Mouse (Mus musculus) liver, embryonic 12.5 days (tissue): ENCODE measurements around the gene Cbx6. TPM values are rescaled to one million over a fixed set of nuclear protein-coding genes. Genes with fewer than 3 reads are reported as not detected.

Source experiments
- ATAC-seq: fragments of 200-750 bp; cut with Nextera tagmentation; 2 replicates; pipeline ENCODE4 v1.8.0; 2017; ENCODE audit warnings: moderate number of reproducible peaks, mild to moderate bottlenecking, moderate library complexity
- H3K27ac ChIP-seq: fragments of 300-500 bp; sonication (generic); 2 replicates; pipeline ENCODE4 v1.5.1; 2016; ENCODE audit warnings: mild to moderate bottlenecking
- H3K27me3 ChIP-seq: fragments of 300-500 bp; sonication (generic); replicated peaks from 2 replicates; pipeline ENCODE4 v1.6.1; 2016; ENCODE audit warnings: mild to moderate bottlenecking, moderate library complexity
- H3K36me3 ChIP-seq: fragments of 300-500 bp; sonication (generic); 2 replicates; pipeline ENCODE4 v1.6.1; 2016; ENCODE audit warnings: mild to moderate bottlenecking, moderate library complexity
- H3K4me1 ChIP-seq: fragments of 300-500 bp; sonication (generic); 2 replicates; pipeline ENCODE4 v1.6.1; 2016
- H3K4me2 ChIP-seq: fragments of 300-500 bp; sonication (generic); 2 replicates; pipeline ENCODE4 v1.6.1; 2016; ENCODE audit warnings: mild to moderate bottlenecking, moderate library complexity
- H3K4me3 ChIP-seq: fragments of 300-500 bp; sonication (generic); 2 replicates; pipeline ENCODE4 v1.5.1; 2016; ENCODE audit warnings: mild to moderate bottlenecking, moderate library complexity
- H3K9ac ChIP-seq: fragments of 300-500 bp; sonication (generic); 2 replicates; pipeline ENCODE4 v1.6.1; 2016; ENCODE audit warnings: mild to moderate bottlenecking, moderate library complexity
- H3K9me3 ChIP-seq: fragments of 300-500 bp; sonication (generic); replicated peaks from 2 replicates; pipeline ENCODE4 v1.6.1; 2016; ENCODE audit warnings: mild to moderate bottlenecking, moderate library complexity
- WGBS: fragments of 180-500 bp; shearing (Covaris S2); methylation state at CpG from one replicate; pipeline ENCODE4 v1.1.7; 2016; ENCODE audit not compliant: insufficient replicate concordance; 5-methylcytosine and 5-hydroxymethylcytosine counted together
- polyA plus RNA-seq: library from polyadenylated mRNA; unstranded; fragments of >200 nt; fragmentation: Nextera tagmentation; extraction: Ambion mirVana; gene quantifications from 2 replicates; pipeline ENCODE4 v1.2.1, GENCODE M21; 2016

The Cbx6 gene
- polyA plus RNA-seq, 1 experiment from 2014 or later = 11.2 TPM

DNA sequence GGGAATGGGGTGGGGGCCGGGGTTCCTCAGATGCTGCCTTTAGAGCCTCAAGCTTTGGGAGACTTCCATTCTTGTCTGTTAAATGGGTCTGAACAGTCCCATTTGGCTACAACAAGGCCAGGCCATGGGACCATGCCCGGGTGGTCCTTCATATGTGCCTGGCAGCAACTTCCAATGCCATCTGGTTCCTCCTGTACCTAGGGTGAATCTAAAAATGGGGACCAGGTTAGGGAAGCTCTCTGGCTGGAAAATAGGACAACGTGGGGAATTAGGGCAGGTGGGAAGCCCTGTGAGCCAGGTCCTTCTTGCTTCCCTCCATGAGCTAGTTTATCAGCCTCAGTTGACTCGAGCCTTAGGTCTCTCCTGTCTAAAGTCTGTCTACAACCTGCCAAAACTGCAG lies 23.5 kb downstream of the Cbx6 start:
- no peak for ATAC-seq
- H3K4me1 ChIP-seq = no peaks in the 10 kb centered on the region
- no peak overlapping the region for H3K4me3 ChIP-seq
- whole genome bisulfite sequencing = 45% methylated on average over 4 of the region's 4 CpGs
- no peaks in the 10 kb centered on the region for H3K36me3 ChIP-seq
- H3K27ac ChIP-seq = no peak overlapping the region
- H3K9ac ChIP-seq = no peak overlapping the region
- no peaks in the 10 kb centered on the region for H3K9me3 ChIP-seq
- H3K27me3 ChIP-seq = peaks cover 86% of the 10 kb centered on the region
- no peak overlapping the region for H3K4me2 ChIP-seq

DNA sequence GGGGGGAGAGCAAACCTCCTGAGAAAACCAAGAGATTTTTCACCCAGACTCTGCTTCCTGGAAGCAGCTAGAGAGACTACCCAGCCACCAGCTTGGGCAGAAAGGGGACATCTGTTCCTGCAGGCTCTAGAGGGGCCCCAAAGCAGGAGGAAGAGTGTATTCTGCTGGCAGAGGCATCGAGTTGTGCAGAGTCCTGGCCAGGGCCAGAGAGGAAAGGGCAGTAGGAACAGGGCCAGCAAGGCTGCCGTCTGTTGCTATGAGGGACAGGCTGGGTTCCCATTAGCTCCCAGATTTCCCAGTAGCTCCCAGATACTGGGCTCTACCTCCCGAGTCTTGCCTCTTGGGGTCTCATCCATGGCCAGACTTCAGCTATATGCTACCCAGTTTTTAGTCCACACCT lies 24.4 kb downstream of the Cbx6 start:
- Histone ChIP-seq H3K4me2 (no peak overlapping the region), H3K27ac (no peak overlapping the region), H3K4me3 (no peak overlapping the region), H3K4me1 (0 out of 2 replicates have a peak, but pooled peaks cover under 1% of the 10 kb centered on the region), H3K9ac (no peak overlapping the region), H3K9me3 (no peaks in the 10 kb centered on the region), H3K36me3 (no peaks in the 10 kb centered on the region), H3K27me3 (peaks cover 88% of the 10 kb centered on the region)
- WGBS = 27% methylated on average over 3 of the region's 3 CpGs
- ATAC-seq = no peak

DNA sequence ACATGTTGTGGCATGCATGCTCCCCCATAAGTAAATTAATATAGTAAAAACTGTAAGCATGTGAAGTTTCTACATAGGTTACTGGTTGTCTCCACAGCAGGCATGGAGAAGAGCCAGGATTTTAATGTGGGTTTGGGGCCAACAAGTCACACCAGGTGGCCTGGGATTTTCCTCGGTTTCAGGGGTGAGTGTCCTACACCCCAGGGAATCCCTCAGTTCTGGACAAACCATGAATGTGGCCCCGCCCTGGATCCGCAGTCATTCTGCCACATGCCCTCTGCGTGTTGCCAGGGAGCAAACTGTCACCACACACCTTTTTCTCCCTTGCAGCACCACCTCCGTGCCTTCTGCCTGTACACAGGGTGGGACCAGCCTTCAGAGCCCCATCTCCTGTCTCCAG lies 25.8 kb downstream of the Cbx6 start:
- Histone ChIP-seq H3K36me3 (no peaks in the 10 kb centered on the region), H3K4me2 (no peak overlapping the region), H3K4me1 (peaks cover 14% of the 10 kb centered on the region; the same call in 1 of the 2 replicates), H3K9ac (no peak overlapping the region), H3K4me3 (no peak overlapping the region), H3K27me3 (peaks cover 93% of the 10 kb centered on the region), H3K27ac (no peak overlapping the region), H3K9me3 (no peaks in the 10 kb centered on the region)
- 36% methylated on average over 5 of the region's 5 CpGs for WGBS
- ATAC-seq = no peak

DNA sequence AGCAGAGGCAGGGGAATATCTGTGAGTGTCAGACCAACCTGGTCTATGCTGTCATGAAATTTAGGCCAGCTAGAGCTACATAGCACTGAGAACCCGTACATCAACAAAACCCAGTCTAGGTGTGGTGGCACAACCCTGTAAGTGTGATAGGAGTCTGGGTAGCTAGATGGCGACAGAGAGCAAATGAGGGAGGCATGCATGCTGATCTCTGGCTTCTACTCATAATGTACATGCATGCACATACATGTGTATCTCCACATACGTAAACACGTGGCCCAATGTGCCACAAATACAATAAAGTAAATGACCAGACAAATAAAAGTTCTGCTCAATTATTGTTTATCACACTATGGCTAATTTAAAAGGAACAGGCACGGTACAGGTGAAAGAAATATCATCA lies 26.4 kb downstream of the Cbx6 start:
- H3K4me1 ChIP-seq = peaks cover 15% of the 10 kb centered on the region; the same call in 1 of the 2 replicates
- 23% methylated on average over 5 of the region's 5 CpGs for WGBS

DNA sequence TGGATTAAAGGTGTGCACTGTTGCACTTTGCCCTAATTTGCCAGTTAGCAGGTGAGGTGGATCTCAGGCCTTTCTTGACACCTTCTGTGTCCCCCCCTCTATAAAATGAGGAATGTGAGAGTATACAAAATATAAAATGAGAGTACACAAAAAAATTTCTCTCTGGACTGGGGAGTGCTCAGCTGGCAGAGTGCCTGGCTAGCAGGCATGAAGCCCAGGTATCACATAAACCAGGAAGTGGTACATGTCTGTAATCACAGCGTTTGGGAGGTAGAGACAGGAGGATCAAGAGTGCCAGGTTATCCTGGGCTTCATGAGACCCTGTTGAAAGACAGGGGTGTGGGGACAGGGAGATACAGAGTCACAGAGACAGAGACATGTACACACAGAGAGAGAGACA lies 27.4 kb downstream of the Cbx6 start:
- 19% methylated on average over 1 of the region's 1 CpGs for WGBS
- H3K4me3 ChIP-seq = no peak overlapping the region

More for the DNA sequence above, 26.4 kb downstream of the Cbx6 start:
- H3K4me2 ChIP-seq = no peak overlapping the region
- ATAC-seq = no peak
- no peak overlapping the region for H3K4me3 ChIP-seq
- H3K27ac ChIP-seq = no peak overlapping the region
- H3K9me3 ChIP-seq = no peaks in the 10 kb centered on the region
- peaks cover 93% of the 10 kb centered on the region for H3K27me3 ChIP-seq
- H3K9ac ChIP-seq = no peak overlapping the region
- H3K36me3 ChIP-seq = no peaks in the 10 kb centered on the region

DNA sequence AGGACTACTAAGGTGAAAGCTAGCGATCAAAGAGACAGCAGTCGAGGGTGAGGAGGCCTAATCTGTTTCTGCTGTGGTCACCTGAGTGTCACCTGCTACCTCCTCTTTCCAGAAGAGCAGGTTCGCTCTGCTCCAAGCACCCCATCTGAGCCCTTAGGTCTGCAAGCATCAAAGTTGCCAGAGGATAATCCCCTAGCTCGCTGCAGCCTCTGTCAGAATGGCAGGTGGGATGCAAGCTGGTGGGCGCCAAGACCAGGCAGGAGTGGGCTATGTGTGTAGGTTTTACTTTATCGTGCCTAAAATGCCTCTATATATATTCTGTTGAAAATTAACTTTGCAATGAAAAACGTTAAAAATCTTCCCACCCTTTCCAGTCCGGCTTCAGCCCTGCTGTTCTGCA lies 29.2 kb downstream of the Cbx6 start:
- peaks cover 15% of the 10 kb centered on the region; the same call in 1 of the 2 replicates for H3K4me1 ChIP-seq
- no peak overlapping the region for H3K27ac ChIP-seq
- H3K27me3 ChIP-seq = peaks cover 99% of the 10 kb centered on the region
- H3K4me3 ChIP-seq = peak overlapping the region; percentile 58; the same call in 1 of the 2 replicates
- 20% methylated on average over 8 of the region's 8 CpGs for WGBS
- H3K9ac ChIP-seq = no peak overlapping the region
- ATAC-seq = no peak
- no peaks in the 10 kb centered on the region for H3K9me3 ChIP-seq
- no peak overlapping the region; the same call in 1 of the 2 replicates for H3K4me2 ChIP-seq
- no peaks in the 10 kb centered on the region for H3K36me3 ChIP-seq

More for the DNA sequence above, 27.4 kb downstream of the Cbx6 start:
- ATAC-seq = no peak
- Histone ChIP-seq H3K4me1 (peaks cover 15% of the 10 kb centered on the region; the same call in 1 of the 2 replicates), H3K27me3 (peaks cover 99% of the 10 kb centered on the region), H3K36me3 (no peaks in the 10 kb centered on the region), H3K9ac (no peak overlapping the region), H3K9me3 (no peaks in the 10 kb centered on the region), H3K4me2 (no peak overlapping the region), H3K27ac (no peak overlapping the region)

DNA sequence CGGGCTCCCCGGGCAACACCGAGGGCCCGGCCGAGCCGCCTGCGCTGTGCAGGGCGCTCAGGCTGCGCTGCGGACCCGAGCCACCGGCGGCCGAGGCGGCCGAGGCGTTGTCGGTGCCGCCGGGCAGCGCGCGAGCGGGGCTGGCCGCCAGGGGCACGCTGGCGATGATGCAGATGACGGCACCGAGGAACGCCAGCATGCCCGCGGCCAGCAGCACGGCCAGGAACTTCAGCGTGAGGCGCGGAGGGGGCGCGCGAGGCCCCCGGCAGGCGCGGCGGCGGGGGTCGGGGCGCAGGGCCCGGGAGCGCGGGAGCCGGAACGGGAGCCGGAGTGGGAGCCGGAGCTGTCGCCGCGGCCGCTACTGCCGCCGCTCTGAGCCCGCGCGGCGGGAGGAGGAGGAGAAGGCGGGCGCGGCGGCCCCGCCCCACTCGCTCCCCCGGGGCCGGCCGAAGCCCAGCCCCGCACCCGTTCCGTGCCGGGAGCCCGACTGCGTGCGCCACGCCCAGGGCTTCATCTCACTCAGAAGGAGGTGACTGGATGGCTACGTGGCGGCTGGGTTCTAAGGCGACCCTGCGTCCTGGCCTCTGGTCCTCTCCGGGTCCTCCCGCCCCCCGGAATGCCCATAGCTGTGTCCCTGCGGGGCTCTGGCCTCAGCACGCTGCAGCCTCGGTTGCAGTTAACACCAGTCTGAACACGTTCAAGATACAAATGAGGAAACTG lies 30.0 kb downstream of the Cbx6 start, which contains the start of gene Nptxr:
Gene Nptxr (minus strand): TSS at position 415 of the 720 bp plus-strand sequence.
- Histone ChIP-seq H3K4me2 (peak within 1 kb of the TSS; percentile 74), H3K9ac (peak within 1 kb of the TSS; percentile 45; the same call in 1 of the 2 replicates), H3K4me3 (peak within 1 kb of the TSS; percentile 58), H3K27me3 (peaks cover 98% of the 10 kb centered on the region), H3K4me1 (peaks cover 15% of the 10 kb centered on the region; the same call in 1 of the 2 replicates), H3K27ac (no peak within 1 kb of the TSS), H3K9me3 (no peaks in the 10 kb centered on the region), H3K36me3 (no peaks in the 10 kb centered on the region)
- 2% methylated on average over 69 of the region's 91 CpGs for WGBS
- peak; percentile 15; the same call in 1 of the 2 replicates for ATAC-seq

DNA sequence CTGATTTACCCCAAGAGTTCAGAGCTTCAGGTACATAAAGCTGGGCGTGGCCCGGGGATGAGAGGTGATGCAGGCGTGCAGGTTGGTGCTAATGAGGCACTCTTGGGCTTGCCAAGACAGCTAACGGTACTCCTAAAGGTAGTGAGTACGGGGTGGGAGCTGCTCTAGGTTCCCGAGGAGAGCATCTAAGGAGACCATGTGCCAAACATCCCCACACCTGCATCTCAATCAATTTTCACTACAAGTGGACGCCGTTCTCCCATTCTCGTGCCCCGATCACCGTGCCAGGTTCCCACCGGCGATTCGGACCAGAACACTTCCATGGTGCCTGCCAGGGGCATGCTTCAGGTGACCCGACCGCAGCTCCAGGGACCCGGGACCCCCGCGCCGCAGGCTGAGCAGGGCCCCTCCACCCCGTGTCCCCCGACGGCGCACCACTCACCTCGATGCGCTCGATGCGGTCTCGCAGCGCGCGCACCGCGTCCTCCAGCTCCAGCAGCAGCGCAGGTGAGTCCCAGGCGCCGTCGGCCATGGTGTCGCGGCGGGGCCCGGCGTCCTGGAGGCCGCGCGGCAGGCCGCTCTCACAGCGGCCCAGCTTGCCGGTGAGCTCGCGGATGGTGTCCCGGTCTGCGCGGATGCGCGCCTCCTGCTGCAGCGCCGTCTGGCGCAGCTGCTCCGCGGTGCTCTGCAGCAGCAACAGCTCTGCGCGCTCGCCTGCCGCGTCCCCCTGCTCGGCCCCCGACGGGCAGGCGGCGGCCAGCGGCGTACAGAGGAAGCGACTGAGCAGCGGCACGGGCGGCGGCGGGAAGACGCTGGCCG lies 30.7 kb downstream of the Cbx6 start:
- peak overlapping the region; percentile 45; the same call in 1 of the 2 replicates for H3K9ac ChIP-seq

DNA sequence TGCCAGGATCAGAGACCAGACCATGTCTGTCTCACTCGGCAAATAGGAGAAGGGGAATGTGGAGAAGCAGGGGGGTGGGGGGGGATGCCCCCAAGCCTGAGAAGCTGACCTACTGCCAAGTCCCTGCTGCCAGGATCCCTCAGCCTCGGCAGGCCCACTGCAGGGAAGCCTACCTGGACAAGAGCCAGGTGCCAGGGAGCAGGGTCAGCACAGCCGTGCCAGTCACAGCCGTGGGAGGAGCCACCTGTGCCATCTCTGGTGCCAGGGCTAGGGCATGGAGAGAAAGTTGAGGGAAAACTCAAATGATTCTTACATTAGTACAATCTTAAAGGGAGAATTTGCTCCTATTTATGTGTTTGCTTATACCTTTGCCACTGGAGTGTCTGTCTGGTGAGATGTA lies 32.2 kb downstream of the Cbx6 start:
- Histone ChIP-seq H3K27me3 (peaks cover 90% of the 10 kb centered on the region), H3K27ac (no peak overlapping the region), H3K4me2 (no peak overlapping the region), H3K4me1 (peaks cover 15% of the 10 kb centered on the region; the same call in 1 of the 2 replicates), H3K4me3 (no peak overlapping the region), H3K36me3 (no peaks in the 10 kb centered on the region), H3K9ac (no peak overlapping the region), H3K9me3 (no peaks in the 10 kb centered on the region)
- WGBS = 47% methylated on average over 4 of the region's 4 CpGs
- ATAC-seq = no peak

More for the DNA sequence above, 30.7 kb downstream of the Cbx6 start:
- WGBS = 6% methylated on average over 81 of the region's 81 CpGs
- Histone ChIP-seq H3K36me3 (no peaks in the 10 kb centered on the region), H3K9me3 (no peaks in the 10 kb centered on the region), H3K4me2 (peak overlapping the region; percentile 74), H3K4me3 (peak overlapping the region; percentile 58), H3K27ac (no peak overlapping the region), H3K4me1 (peaks cover 15% of the 10 kb centered on the region; the same call in 1 of the 2 replicates), H3K27me3 (peaks cover 91% of the 10 kb centered on the region)
- no peak for ATAC-seq

DNA sequence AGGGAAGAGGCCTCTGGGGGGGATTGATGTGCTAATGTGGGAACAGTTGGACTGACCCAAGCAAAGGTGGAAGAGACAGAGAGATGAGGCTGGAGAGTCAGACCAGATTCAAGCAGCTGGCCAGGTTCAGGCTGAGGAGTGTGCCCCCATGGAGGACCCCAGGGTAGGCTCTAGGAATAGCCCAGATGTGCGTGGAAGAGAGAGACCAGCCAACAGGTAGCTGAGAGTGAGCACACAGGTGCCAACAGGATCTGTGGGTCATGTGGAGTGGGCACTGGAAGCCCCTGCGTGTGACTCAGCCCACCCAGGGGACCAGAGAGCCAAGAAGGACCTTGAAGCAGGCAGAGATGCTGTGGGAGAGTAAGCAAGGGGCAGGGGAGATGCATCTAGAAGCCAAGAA lies 32.8 kb downstream of the Cbx6 start:
- H3K9me3 ChIP-seq = no peaks in the 10 kb centered on the region
- no peaks in the 10 kb centered on the region for H3K36me3 ChIP-seq
- no peak overlapping the region for H3K4me3 ChIP-seq
- no peak for ATAC-seq
- 54% methylated on average over 2 of the region's 2 CpGs for WGBS
- no peak overlapping the region for H3K27ac ChIP-seq
- peaks cover 15% of the 10 kb centered on the region; the same call in 1 of the 2 replicates for H3K4me1 ChIP-seq
- H3K27me3 ChIP-seq = peaks cover 89% of the 10 kb centered on the region
- no peak overlapping the region for H3K9ac ChIP-seq
- H3K4me2 ChIP-seq = no peak overlapping the region

DNA sequence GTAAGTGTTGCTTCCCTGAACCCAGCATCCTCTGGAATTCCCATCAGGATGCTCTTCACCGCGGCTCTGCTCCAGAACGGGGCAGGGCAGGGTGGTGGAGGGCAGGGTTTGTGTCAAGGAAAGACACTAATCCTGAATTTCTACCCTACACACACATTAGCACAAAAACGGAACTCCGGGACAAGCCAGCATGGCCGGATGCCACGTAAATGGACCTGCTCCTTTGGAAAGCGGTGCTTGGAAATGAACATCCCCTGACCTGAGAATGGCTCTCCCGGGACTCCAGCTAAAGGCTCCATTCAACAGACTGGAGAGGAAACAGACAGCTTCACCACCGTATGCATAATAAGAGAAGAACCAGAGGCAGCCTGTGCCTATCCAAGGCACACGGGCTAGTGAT lies 33.8 kb downstream of the Cbx6 start:
- Histone ChIP-seq H3K4me3 (no peak overlapping the region), H3K9ac (no peak overlapping the region), H3K9me3 (no peaks in the 10 kb centered on the region), H3K27ac (no peak overlapping the region), H3K4me2 (no peak overlapping the region), H3K4me1 (peaks cover 15% of the 10 kb centered on the region; the same call in 1 of the 2 replicates), H3K27me3 (peaks cover 89% of the 10 kb centered on the region), H3K36me3 (no peaks in the 10 kb centered on the region)
- 51% methylated on average over 11 of the region's 11 CpGs for WGBS
- ATAC-seq = no peak

DNA sequence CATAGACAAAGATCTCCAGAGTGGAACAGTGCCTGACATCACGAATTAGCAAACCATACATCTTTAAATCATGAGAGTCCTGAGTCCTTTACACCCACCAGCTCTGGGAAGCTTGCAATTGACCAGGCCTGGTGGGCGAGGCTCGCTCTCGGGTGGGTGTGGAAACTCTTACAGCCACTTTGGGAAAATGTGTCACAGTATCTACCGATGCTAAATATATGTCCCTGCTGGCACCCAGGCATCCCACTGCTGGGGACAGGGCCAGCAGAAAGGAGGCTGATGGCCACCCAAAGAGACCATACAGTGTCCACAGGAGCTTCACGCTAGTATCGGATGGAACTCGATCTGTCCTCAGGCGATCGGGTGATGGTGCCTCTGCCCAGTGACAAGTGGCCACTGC lies 35.9 kb downstream of the Cbx6 start:
- Histone ChIP-seq H3K27me3 (peaks cover 88% of the 10 kb centered on the region), H3K9me3 (no peaks in the 10 kb centered on the region), H3K27ac (no peak overlapping the region), H3K9ac (no peak overlapping the region), H3K4me2 (no peak overlapping the region), H3K4me1 (0 out of 2 replicates have a peak, but pooled peaks cover under 1% of the 10 kb centered on the region), H3K4me3 (no peak overlapping the region), H3K36me3 (no peaks in the 10 kb centered on the region)
- no peak for ATAC-seq
- WGBS = 78% methylated on average over 10 of the region's 10 CpGs
